Mouse (Mus musculus): ENCODE results near the gene Ypel2. TPM values are rescaled to one million over a fixed set of nuclear protein-coding genes. Genes with fewer than 3 reads are reported as not detected.
A peak's percentile ranks its signal among the peaks of the same experiment; 100 is the strongest.

Gene Ypel2
- total RNA-seq, 4 experiments from 2014 or later: 8.2 to 15.7 (median 11.9) TPM

- DNase-seq (ENCODE audit: low spot score): no peak
Observed at GRCm38 (mm10) chr11:86934895-86935294, 58.6 kb downstream of the Ypel2 start.

GRCm38 (mm10) chr11:86932201-86932600 lies 61.3 kb downstream of the Ypel2 start:
- no peak for DNase-seq (ENCODE audit: low spot score)

GRCm38 (mm10) chr11:86930636-86931180 lies 62.8 kb downstream of the Ypel2 start:
- no peak for DNase-seq (ENCODE audit: low spot score)

GRCm38 (mm10) chr11:86929985-86930384 lies 63.5 kb downstream of the Ypel2 start:
- no peak for DNase-seq (ENCODE audit: low spot score)

GRCm38 (mm10) chr11:86929531-86929930 lies 64.0 kb downstream of the Ypel2 start:
- no peak for DNase-seq (ENCODE audit: low spot score)

GRCm38 (mm10) chr11:86925085-86925638 lies 68.3 kb downstream of the Ypel2 start:
- DNase-seq (ENCODE audit: low spot score): no peak

GRCm38 (mm10) chr11:86924629-86925028 lies 68.9 kb downstream of the Ypel2 start:
- DNase-seq (ENCODE audit: low spot score): no peak

GRCm38 (mm10) chr11:86923654-86924053 lies 69.9 kb downstream of the Ypel2 start:
- no peak for DNase-seq (ENCODE audit: low spot score)

- DNase-seq (ENCODE audit: low spot score): no peak
Observed at GRCm38 (mm10) chr11:86922029-86922428, 71.5 kb downstream of the Ypel2 start.

- DNase-seq (ENCODE audit: low spot score): no peak
Observed at GRCm38 (mm10) chr11:86921335-86921734, 72.2 kb downstream of the Ypel2 start.

- DNase-seq (ENCODE audit: low spot score): peak; percentile 87
Observed at GRCm38 (mm10) chr11:86920111-86921080, 73.1 kb downstream of the Ypel2 start.

GRCm38 (mm10) chr11:86919468-86919867 lies 74.0 kb downstream of the Ypel2 start:
- no peak for DNase-seq (ENCODE audit: low spot score)

- DNase-seq (ENCODE audit: low spot score): no peak
Observed at GRCm38 (mm10) chr11:86917536-86917935, 76.0 kb downstream of the Ypel2 start.

GRCm38 (mm10) chr11:86916596-86917249 lies 76.8 kb downstream of the Ypel2 start:
- peak; percentile 61 for DNase-seq (ENCODE audit: low spot score)

GRCm38 (mm10) chr11:86914329-86914728 lies 79.2 kb downstream of the Ypel2 start:
- no peak for DNase-seq (ENCODE audit: low spot score)

- no peak for DNase-seq (ENCODE audit: low spot score)
Observed at GRCm38 (mm10) chr11:86910244-86910643, 83.3 kb downstream of the Ypel2 start.

- DNase-seq (ENCODE audit: low spot score): no peak
Observed at GRCm38 (mm10) chr11:86909028-86909427, 84.5 kb downstream of the Ypel2 start.

GRCm38 (mm10) chr11:86907889-86908590 lies 85.5 kb downstream of the Ypel2 start:
- no peak for DNase-seq (ENCODE audit: low spot score)

- no peak for DNase-seq (ENCODE audit: low spot score)
Observed at GRCm38 (mm10) chr11:86906767-86907662, 86.5 kb downstream of the Ypel2 start.

GRCm38 (mm10) chr11:86906257-86906656 lies 87.2 kb downstream of the Ypel2 start:
- no peak for DNase-seq (ENCODE audit: low spot score)

Measured in heart, adult 8-10 months (tissue).